9 mouse cellular contexts compared by ENCODE assay signal in the genomic region with DNA sequence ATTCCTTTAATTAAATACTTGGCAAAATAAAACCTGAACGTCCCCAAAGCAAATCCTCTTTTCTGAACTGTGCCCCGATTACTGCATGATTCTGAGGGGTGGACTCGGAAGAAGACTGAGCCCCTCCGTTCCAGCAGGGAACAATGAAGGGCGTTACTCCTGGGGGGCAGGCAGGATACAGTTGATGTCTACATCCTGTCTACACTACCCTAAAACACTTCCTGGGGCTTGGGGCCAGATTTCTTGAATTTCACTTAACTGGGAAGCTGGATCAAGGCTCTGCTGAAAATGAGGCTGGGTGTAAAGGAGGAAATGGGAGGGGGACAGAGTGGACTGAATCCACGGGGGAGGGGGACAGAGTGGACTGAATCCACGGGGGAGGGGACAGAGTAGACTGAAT. TPM values are rescaled to one million over a fixed set of nuclear protein-coding genes. Genes with fewer than 3 reads are reported as not detected.
DNase-seq lines count a peak whose midpoint lies in the region; ATAC-seq and TF ChIP-seq lines count a peak whose summit lies in the region.
"Had no signal": no experiment of that assay in that cellular context is flagged by ENCODE, and none has a peak within 500 bp of the region (broad histone marks: within the 10 kb centered on the region; RNA-seq: fewer than 3 reads in every experiment).

No protein-coding gene starts in this region.

- H3K79me2 ChIP-seq in heart, adult 2 months (replicated peaks; ENCODE audit: control insufficient read depth, insufficient read depth, low read length): no peaks in the 10 kb centered on the region

- TF ChIP-seq CTCF in heart, adult 2 months (IDR thresholded peaks at IDR 0.05): no peak

- no peak for ATAC-seq in midbrain, embryonic 11.5 days (ENCODE audit: low FRiP score)

- WGBS in heart, adult 2 months: 37% methylated on average over 7 of the region's 7 CpGs
- 47% methylated on average over 7 of the region's 7 CpGs for WGBS in midbrain, embryonic 11.5 days

- H3K4me3 ChIP-seq in heart, adult 2 months: peak overlapping the region; percentile 29
- no peak overlapping the region for H3K4me3 ChIP-seq in midbrain, embryonic 11.5 days (ENCODE audit: low read depth, low read length)

- no peak overlapping the region for H3K9ac ChIP-seq in heart, adult 2 months (ENCODE audit: low read depth, low read length)
- H3K9ac ChIP-seq in midbrain, embryonic 11.5 days (ENCODE audit: low read length): no peak overlapping the region

- TF ChIP-seq POLR2A in heart, adult 2 months (IDR thresholded peaks at IDR 0.05; ENCODE audit: insufficient read depth, low read depth, low read length): peak; percentile 62; the same call in 1 of the 2 replicates

- peak; percentile 24 for DNase-seq in embryo, embryonic 11 days
- no peak for DNase-seq in embryo, embryonic 9.5 days (ENCODE audit: extremely low spot score)
- DNase-seq in heart, adult 2 months: peak; percentile 69 to 81
- peak; percentile 60 to 67 for DNase-seq in kidney, adult 8-10 months
- DNase-seq in lung, postnatal 10 days: peak; percentile 87
- DNase-seq in ovary, adult 18-20 months (ENCODE audit: low spot score): no peak
- no peak for DNase-seq in layer of hippocampus, postnatal 14 days (ENCODE audit: low spot score in 2 of 2)
- no peak for DNase-seq in midbrain, embryonic 11.5 days (ENCODE audit: low spot score, missing footprints)
- DNase-seq: thymus, adult 18-20 months had no signal

- no peaks in the 10 kb centered on the region for H3K27me3 ChIP-seq in heart, adult 2 months (ENCODE audit: control insufficient read depth, insufficient read depth, low read length)
- no peaks in the 10 kb centered on the region for H3K27me3 ChIP-seq in midbrain, embryonic 11.5 days (ENCODE audit: control insufficient read depth, insufficient read depth, low read length)

- intact Hi-C loops in heart, adult 2 months (cut with DNase I): loop anchor here (1.0 to 2.0 kb wide), 5 partner anchors 35 to 82 kb away; no protein-coding TSS in a partner anchor

- H3K4me1 ChIP-seq in heart, adult 2 months (ENCODE audit: control insufficient read depth, insufficient read depth, low read length): peaks cover 13% of the 10 kb centered on the region
- no peaks in the 10 kb centered on the region for H3K4me1 ChIP-seq in midbrain, embryonic 11.5 days (ENCODE audit: control insufficient read depth, insufficient read depth, low read length)

- peak overlapping the region; percentile 94 for H3K27ac ChIP-seq in heart, adult 2 months
- H3K27ac ChIP-seq in midbrain, embryonic 11.5 days (ENCODE audit: low read depth, low read length): no peak overlapping the region

- no peak overlapping the region for H3K4me2 ChIP-seq in midbrain, embryonic 11.5 days

- no peaks in the 10 kb centered on the region for H3K9me3 ChIP-seq in midbrain, embryonic 11.5 days (ENCODE audit: control insufficient read depth, low read length)

- no peaks in the 10 kb centered on the region for H3K36me3 ChIP-seq in heart, adult 2 months (ENCODE audit: control insufficient read depth, insufficient read depth, low read length)
- no peaks in the 10 kb centered on the region for H3K36me3 ChIP-seq in midbrain, embryonic 11.5 days (ENCODE audit: control insufficient read depth, insufficient read depth, low read length)

- peak; percentile 99 for TF ChIP-seq EP300 in heart, adult 2 months (IDR thresholded peaks at IDR 0.05; ENCODE audit: insufficient read depth, low read depth, low read length)

RNA-seq across cellular contexts. Expression of gene Ergic1, which starts 13.5 kb away (rescaled TPM):
- 10 to 100 TPM; 53.6 to 59.4 TPM for total RNA-seq in heart, adult 2 months (2021)
- polyA plus RNA-seq in heart, adult 2 months (2012; rRNA removed): 64.4 and 84.3 TPM in 2 replicates
- total RNA-seq in layer of hippocampus, postnatal 14 days (2021): 100 to 1,000 TPM; 132 to 144 TPM
- 129 and 130 TPM in 2 replicates for polyA plus RNA-seq in midbrain, embryonic 11.5 days (2014; fragmentation: Nextera tagmentation; extraction: Ambion mirVana)

RNA-seq across cellular contexts. Expression of gene Dusp1, which starts 14.2 kb away (rescaled TPM):
- total RNA-seq in heart, adult 2 months (2021): 10 to 100 TPM; 61.4 to 71.3 TPM
- polyA plus RNA-seq in heart, adult 2 months (2012; rRNA removed): 122 and 171 TPM in 2 replicates
- 10 to 100 TPM; 20.3 to 24.3 TPM for total RNA-seq in layer of hippocampus, postnatal 14 days (2021)
- 30.2 TPM in 2 replicates for polyA plus RNA-seq in midbrain, embryonic 11.5 days (2014; fragmentation: Nextera tagmentation; extraction: Ambion mirVana)

Comparison
In these comparisons a context has a peak if more than half of its experiments do, and no peak if none do; other contexts are left out.
1. DNase-seq: peak in embryo, embryonic 11 days (single experiment), heart, adult 2 months (2 of 2), kidney, adult 8-10 months (2 of 2) and lung, postnatal 10 days (single experiment); none in embryo, embryonic 9.5 days (single experiment), ovary, adult 18-20 months (single experiment), layer of hippocampus, postnatal 14 days (0 of 2) and midbrain, embryonic 11.5 days (single experiment).